Mouse (Mus musculus) embryonic facial prominence, embryonic 14.5 days (tissue): ENCODE results near the gene Olfr1238. TPM values are rescaled to one million over a fixed set of nuclear protein-coding genes. Genes with fewer than 3 reads are reported as not detected.

Source experiments
- ATAC-seq: fragments of 200-750 bp; cut with Nextera tagmentation; 2 replicates; pipeline ENCODE4 v1.8.0; 2017; ENCODE audit warnings: low read depth, moderate number of reproducible peaks, moderate TSS enrichment
- DNase-seq: peaks from one replicate; pipeline ENCODE4 v3.0.0-alpha.2; 2015; ENCODE audit warnings: low spot score
- H3K27ac ChIP-seq: fragments of 300-500 bp; sonication (generic); replicated peaks from 2 replicates; pipeline ENCODE4 v1.5.1; 2014; ENCODE audit warnings: low read depth, mild to moderate bottlenecking, low read length, moderate library complexity
- H3K27me3 ChIP-seq: fragments of 300-500 bp; sonication (generic); replicated peaks from 2 replicates; pipeline ENCODE4 v1.6.1; 2014; ENCODE audit warnings: low read length; ENCODE audit not compliant: control insufficient read depth, insufficient read depth
- H3K36me3 ChIP-seq: fragments of 300-500 bp; sonication (generic); 2 replicates; pipeline ENCODE4 v1.6.1; 2014; ENCODE audit warnings: low read length, mixed read lengths; ENCODE audit not compliant: control insufficient read depth, insufficient read depth
- H3K4me1 ChIP-seq: fragments of 300-500 bp; sonication (generic); 2 replicates; pipeline ENCODE4 v1.6.1; 2014; ENCODE audit warnings: antibody characterized with exemption, low read length; ENCODE audit not compliant: control insufficient read depth, insufficient read depth
- H3K4me2 ChIP-seq: fragments of 300-500 bp; sonication (generic); 2 replicates; pipeline ENCODE4 v1.6.1; 2014; ENCODE audit warnings: low read depth, mild to moderate bottlenecking, low read length, moderate library complexity, mixed read lengths
- H3K4me3 ChIP-seq: fragments of 300-500 bp; sonication (generic); 2 replicates; pipeline ENCODE4 v1.5.1; 2014; ENCODE audit warnings: low read depth, mild to moderate bottlenecking, low read length
- H3K9ac ChIP-seq: fragments of 300-500 bp; sonication (generic); 2 replicates; pipeline ENCODE4 v1.6.1; 2014; ENCODE audit warnings: low read depth, mild to moderate bottlenecking, low read length, moderate library complexity, mixed read lengths
- H3K9me3 ChIP-seq: fragments of 300-500 bp; sonication (generic); 2 replicates; pipeline ENCODE4 v1.6.1; 2016; ENCODE audit warnings: low read length; ENCODE audit not compliant: control insufficient read depth
- WGBS: fragments of 180-500 bp; shearing (Covaris S2); extraction: QIAGEN DNeasy Blood & Tissue Kit; methylation state at CpG from one replicate; pipeline ENCODE4 v1.1.7; 2014; 5-methylcytosine and 5-hydroxymethylcytosine counted together
- polyA plus RNA-seq: library from polyadenylated mRNA; unstranded; fragments of >200 nt; fragmentation: Nextera tagmentation; extraction: Ambion mirVana; gene quantifications from 2 replicates; pipeline ENCODE4 v1.2.1, GENCODE M21; 2014

Gene Olfr1238
- not detected in 2 replicates for polyA plus RNA-seq

- Histone ChIP-seq H3K4me3 (no peak within 1 kb of the TSS), H3K27me3 (no peaks in the 10 kb centered on the region), H3K9ac (no peak within 1 kb of the TSS), H3K4me2 (no peak within 1 kb of the TSS), H3K4me1 (no peaks in the 10 kb centered on the region), H3K27ac (no peak within 1 kb of the TSS), H3K36me3 (no peaks in the 10 kb centered on the region), H3K9me3 (no peaks in the 10 kb centered on the region)
- ATAC-seq (no peak), DNase-seq (peak; percentile 11)
- WGBS, result 90% methylated on average over 2 of the region's 2 CpGs
These were observed at the start of gene Olfr1238 for GRCm38 (mm10) chr2:89409576-89409975. Gene Olfr1238 (minus strand): TSS chr2:89409676.

GRCm38 (mm10) chr2:89442900-89443299 lies 33.4 kb upstream of the Olfr1238 start, which contains the start of gene Olfr1240:
Gene Olfr1240 (minus strand): TSS chr2:89443000.
- no peaks in the 10 kb centered on the region for H3K27me3 ChIP-seq
- no peak within 1 kb of the TSS for H3K27ac ChIP-seq
- 84% methylated on average over 3 of the region's 3 CpGs for WGBS
- no peaks in the 10 kb centered on the region for H3K9me3 ChIP-seq
- H3K4me1 ChIP-seq, result no peaks in the 10 kb centered on the region
- H3K9ac ChIP-seq, result no peak within 1 kb of the TSS
- no peak within 1 kb of the TSS for H3K4me3 ChIP-seq
- H3K4me2 ChIP-seq, result no peak within 1 kb of the TSS
- no peaks in the 10 kb centered on the region for H3K36me3 ChIP-seq
- DNase-seq (no peak), ATAC-seq (no peak)

DNA sequence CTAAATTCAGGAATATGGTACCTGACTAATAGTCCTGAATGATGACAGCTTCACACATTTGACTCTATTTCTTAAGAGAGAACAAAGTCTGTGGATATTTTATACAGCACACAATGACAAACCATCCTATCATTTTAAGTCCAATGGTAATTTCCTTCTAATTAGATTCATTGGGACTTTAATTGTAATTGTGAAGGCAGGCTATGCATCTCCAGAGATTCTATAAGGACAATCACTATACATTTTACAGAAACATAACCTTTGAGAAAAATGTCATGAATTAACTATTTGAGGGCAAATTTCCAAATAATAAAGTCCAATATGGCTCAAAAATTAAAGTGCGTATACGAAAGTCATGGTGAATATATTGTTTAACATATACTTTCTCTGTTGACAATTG lies 10.8 kb upstream of the Olfr1238 start, which contains the start of gene Olfr1239:
Olfr1239 (minus strand) TSS at position 101 of the 400 bp plus-strand sequence.
- whole genome bisulfite sequencing, result 91% methylated on average over 2 of the region's 2 CpGs
- Histone ChIP-seq H3K27ac (no peak within 1 kb of the TSS), H3K9ac (no peak within 1 kb of the TSS), H3K4me2 (no peak within 1 kb of the TSS), H3K4me1 (no peaks in the 10 kb centered on the region), H3K9me3 (no peaks in the 10 kb centered on the region), H3K27me3 (no peaks in the 10 kb centered on the region), H3K36me3 (no peaks in the 10 kb centered on the region), H3K4me3 (no peak within 1 kb of the TSS)
- ATAC-seq (no peak), DNase-seq (no peak)

- Histone ChIP-seq H3K36me3 (no peaks in the 10 kb centered on the region), H3K4me1 (no peaks in the 10 kb centered on the region), H3K27me3 (no peaks in the 10 kb centered on the region), H3K4me2 (no peak overlapping the region), H3K27ac (no peak overlapping the region), H3K9me3 (no peaks in the 10 kb centered on the region), H3K9ac (no peak overlapping the region), H3K4me3 (no peak overlapping the region)
- WGBS, result 97% methylated on average over 1 of the region's 1 CpGs
- ATAC-seq, result no peak
- DNase-seq, result no peak
These were observed 5.1 kb upstream of the Olfr1238 start for GRCm38 (mm10) chr2:89414557-89414956.

- WGBS, result 88% methylated on average over 1 of the region's 1 CpGs
- DNase-seq, result no peak
These were observed 8.6 kb downstream of the Olfr1238 start for GRCm38 (mm10) chr2:89400882-89401281.

DNA sequence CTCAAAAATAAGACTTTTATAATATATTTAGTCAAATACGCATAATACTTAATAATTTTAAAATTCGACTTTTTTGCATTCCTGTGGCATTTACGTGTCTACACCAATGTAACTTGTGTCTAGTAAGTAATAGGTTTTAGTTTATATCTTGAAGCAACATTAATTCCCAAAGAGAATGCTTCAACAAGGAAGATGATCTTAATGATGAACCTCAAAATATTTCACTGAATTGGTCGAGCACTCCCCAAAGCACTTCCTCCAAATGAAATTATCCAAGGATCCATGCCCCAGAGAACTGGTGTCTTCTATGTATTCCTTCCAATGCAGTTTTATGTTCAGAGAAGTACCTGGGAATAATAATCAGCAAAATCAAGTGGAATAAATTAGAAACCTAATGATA lies 44.7 kb downstream of the Olfr1238 start, which contains the start of gene Olfr1234:
Olfr1234 (minus strand) TSS at position 101 of the 400 bp plus-strand sequence.
- no peak within 1 kb of the TSS for H3K4me3 ChIP-seq
- DNase-seq, result no peak
- H3K36me3 ChIP-seq, result no peaks in the 10 kb centered on the region
- no peak within 1 kb of the TSS for H3K27ac ChIP-seq
- no peaks in the 10 kb centered on the region for H3K9me3 ChIP-seq
- H3K27me3 ChIP-seq, result no peaks in the 10 kb centered on the region
- WGBS, result 85% methylated on average over 4 of the region's 4 CpGs
- no peaks in the 10 kb centered on the region for H3K4me1 ChIP-seq
- no peak within 1 kb of the TSS for H3K9ac ChIP-seq
- ATAC-seq, result no peak
- H3K4me2 ChIP-seq, result no peak within 1 kb of the TSS

More at GRCm38 (mm10) chr2:89400882-89401281, 8.6 kb downstream of the Olfr1238 start:
- H3K27ac ChIP-seq, result no peak overlapping the region
- no peaks in the 10 kb centered on the region for H3K27me3 ChIP-seq
- ATAC-seq, result no peak
- no peak overlapping the region for H3K4me3 ChIP-seq
- H3K4me2 ChIP-seq, result no peak overlapping the region
- H3K4me1 ChIP-seq, result no peaks in the 10 kb centered on the region
- H3K9ac ChIP-seq, result no peak overlapping the region
- H3K36me3 ChIP-seq, result no peaks in the 10 kb centered on the region
- no peaks in the 10 kb centered on the region for H3K9me3 ChIP-seq

Other genes with a start within 250 kb of the Olfr1238 start
- not detected in 2 replicates for gene Olfr1224-ps1, start 245.6 kb downstream of the Olfr1238 start, polyA plus RNA-seq
- gene Olfr1225, start 235.0 kb downstream of the Olfr1238 start, polyA plus RNA-seq, result not detected in 2 replicates
- 0.08 and 0.14 TPM in 2 replicates for gene Olfr1226, start 209.6 kb downstream of the Olfr1238 start, polyA plus RNA-seq
- not detected in 2 replicates for gene Olfr1228, start 155.6 kb downstream of the Olfr1238 start, polyA plus RNA-seq
- not detected in 2 replicates for gene Olfr1229, start 121.7 kb downstream of the Olfr1238 start, polyA plus RNA-seq
- not detected in 2 replicates for gene Olfr1230, start 112.4 kb downstream of the Olfr1238 start, polyA plus RNA-seq
- gene Olfr1231, start 102.6 kb downstream of the Olfr1238 start, polyA plus RNA-seq, result 0.04 TPM in 1 of 2 replicates, not detected in the other
- gene Olfr1232, start 80.0 kb downstream of the Olfr1238 start, polyA plus RNA-seq, result not detected in 2 replicates
- 0.06 TPM in 1 of 2 replicates, not detected in the other for gene Olfr1233, start 67.3 kb downstream of the Olfr1238 start, polyA plus RNA-seq
- not detected in 2 replicates for gene Olfr1234, start 44.8 kb downstream of the Olfr1238 start, polyA plus RNA-seq
- gene Olfr1239, start 10.7 kb upstream of the Olfr1238 start, polyA plus RNA-seq, result not detected in 2 replicates
- not detected in 2 replicates for gene Olfr1240, start 33.3 kb upstream of the Olfr1238 start, polyA plus RNA-seq
- not detected in 2 replicates for gene Olfr1241, start 77.5 kb upstream of the Olfr1238 start, polyA plus RNA-seq
- not detected in 2 replicates for gene Olfr1242, start 88.7 kb upstream of the Olfr1238 start, polyA plus RNA-seq
- not detected in 2 replicates for gene Olfr1243, start 121.8 kb upstream of the Olfr1238 start, polyA plus RNA-seq
- not detected in 2 replicates for gene Olfr1245, start 168.8 kb upstream of the Olfr1238 start, polyA plus RNA-seq
- not detected in 2 replicates for gene Olfr1246, start 183.5 kb upstream of the Olfr1238 start, polyA plus RNA-seq
- gene Olfr1247, start 204.5 kb upstream of the Olfr1238 start, polyA plus RNA-seq, result not detected in 2 replicates
- not detected in 2 replicates for gene Olfr1248, start 208.6 kb upstream of the Olfr1238 start, polyA plus RNA-seq
- gene Olfr1249, start 225.3 kb upstream of the Olfr1238 start, polyA plus RNA-seq, result not detected in 2 replicates